Mouse (Mus musculus) macrophage (primary cell): ENCODE results near the gene Olfr12. TPM values are rescaled to one million over a fixed set of nuclear protein-coding genes. Genes with fewer than 3 reads are reported as not detected.

Source experiments
- H3K27ac ChIP-seq: fragments of 350-480 bp; formaldehyde crosslinking; 2 replicates; pipeline ENCODE4 v1.9.0; 2021
- H3K36me3 ChIP-seq: fragments of 350-480 bp; formaldehyde crosslinking; 2 replicates; pipeline ENCODE4 v1.9.0; 2021; ENCODE audit errors: inconsistent target
- H3K4me3 ChIP-seq: fragments of 350-480 bp; formaldehyde crosslinking; 2 replicates; pipeline ENCODE4 v1.9.0; 2021; ENCODE audit errors: inconsistent target
- H3K79me2 ChIP-seq: fragments of 350-480 bp; formaldehyde crosslinking; 2 replicates; pipeline ENCODE4 v1.9.0; 2021; ENCODE audit errors: inconsistent target
- WGBS: methylation state at CpG from one replicate; pipeline ENCODE4 v1.1.7; 2026; ENCODE audit warnings: inconsistent platforms; ENCODE audit not compliant: missing documents; 5-methylcytosine and 5-hydroxymethylcytosine counted together
- polyA plus RNA-seq: library from polyadenylated mRNA; stranded (reverse); fragments of 250-400 nt; gene quantifications from 3 replicates; pipeline ENCODE4 v1.2.4, GENCODE M21; 2018; ENCODE audit warnings: inconsistent platforms
- total RNA-seq, 78 experiments: library from RNA; depleted of rRNA; stranded (reverse); fragments of 250-400 nt; gene quantifications; 1 replicate in 9 of 78; 2 replicates in 24 of 78; 3 replicates in 43 of 78; 4 replicates in 2 of 78; pipeline ENCODE4 v1.2.4; 2018; ENCODE audit warnings: inconsistent platforms in 56 of 78

Olfr12 gene
- not detected for total RNA-seq (2018; cell fraction: chromatin; rRNA removed)
- total RNA-seq (2018; cell fraction: cytosol; rRNA removed) = not detected
- not detected for total RNA-seq (2018; cell fraction: nucleus; rRNA removed)
- polyA plus RNA-seq = not detected in 3 replicates

DNA sequence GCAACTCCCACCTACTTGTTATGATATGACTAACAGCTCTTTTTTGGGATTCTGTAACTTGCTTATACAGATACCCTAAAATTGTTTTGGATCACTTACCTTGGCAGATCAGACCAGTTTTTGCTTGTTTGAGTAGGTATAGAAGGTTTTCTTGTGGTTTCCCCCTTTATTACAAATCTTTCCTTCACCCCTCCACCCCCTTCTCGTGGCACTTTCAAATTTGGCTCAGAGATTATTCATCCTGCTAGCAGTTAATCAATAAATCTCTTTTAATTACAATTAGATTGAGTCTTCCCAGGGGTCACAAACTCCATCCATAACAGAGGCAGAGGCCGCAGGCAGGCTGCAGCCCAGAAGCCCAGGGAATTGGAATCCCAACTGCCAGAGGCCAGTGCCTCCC, at the start of gene Olfr12:
TSS of gene Olfr12 (plus strand) at position 301 of the 400 bp plus-strand sequence.
- 75% methylated on average over 2 of the region's 2 CpGs for WGBS
- H3K27ac ChIP-seq = no peak within 1 kb of the TSS
- no peak within 1 kb of the TSS for H3K4me3 ChIP-seq
- no peaks in the 10 kb centered on the region for H3K36me3 ChIP-seq
- H3K79me2 ChIP-seq = no peaks in the 10 kb centered on the region

- no peak within 1 kb of the TSS for H3K27ac ChIP-seq
- H3K36me3 ChIP-seq = no peaks in the 10 kb centered on the region
- no peak within 1 kb of the TSS for H3K4me3 ChIP-seq
- 91% methylated on average over 3 of the region's 3 CpGs for WGBS
- no peaks in the 10 kb centered on the region for H3K79me2 ChIP-seq
Measured at GRCm38 (mm10) chr1:92571022-92571421, 46.6 kb upstream of the Olfr12 start, which contains the start of gene Olfr1413. TSS of gene Olfr1413 (plus strand) at chr1:92571322.

GRCm38 (mm10) chr1:92585479-92585878, 32.1 kb upstream of the Olfr12 start, which contains the start of gene Olfr1412:
TSS of gene Olfr1412 (plus strand) at chr1:92585779.
- Histone ChIP-seq H3K79me2 (no peaks in the 10 kb centered on the region), H3K36me3 (no peaks in the 10 kb centered on the region), H3K27ac (no peak within 1 kb of the TSS), H3K4me3 (no peak within 1 kb of the TSS)
- WGBS = 77% methylated on average over 2 of the region's 2 CpGs

DNA sequence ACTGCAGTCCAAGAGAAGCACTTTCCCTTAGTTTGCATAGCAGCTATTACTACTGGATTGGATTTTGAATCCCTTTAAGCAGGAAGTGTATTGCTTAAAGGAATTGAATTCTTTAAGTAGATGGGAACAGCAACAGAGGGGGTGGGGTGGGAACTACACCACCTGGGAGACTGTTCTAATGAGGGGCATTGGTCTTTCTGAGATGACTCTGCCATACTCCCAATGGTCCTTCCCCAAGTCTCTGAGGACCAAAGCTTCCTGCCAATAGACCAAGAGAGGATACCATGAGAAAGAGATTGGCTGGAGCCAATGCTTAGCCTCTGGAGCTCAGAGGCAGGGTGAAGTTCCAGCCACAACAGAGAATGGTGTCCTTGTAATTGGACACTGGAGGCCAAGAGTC, 23.5 kb upstream of the Olfr12 start, which contains the start of gene Olfr1411:
TSS of gene Olfr1411 (plus strand) at position 301 of the 400 bp plus-strand sequence.
- Histone ChIP-seq H3K4me3 (no peak within 1 kb of the TSS), H3K36me3 (no peaks in the 10 kb centered on the region), H3K27ac (no peak within 1 kb of the TSS), H3K79me2 (no peaks in the 10 kb centered on the region)

DNA sequence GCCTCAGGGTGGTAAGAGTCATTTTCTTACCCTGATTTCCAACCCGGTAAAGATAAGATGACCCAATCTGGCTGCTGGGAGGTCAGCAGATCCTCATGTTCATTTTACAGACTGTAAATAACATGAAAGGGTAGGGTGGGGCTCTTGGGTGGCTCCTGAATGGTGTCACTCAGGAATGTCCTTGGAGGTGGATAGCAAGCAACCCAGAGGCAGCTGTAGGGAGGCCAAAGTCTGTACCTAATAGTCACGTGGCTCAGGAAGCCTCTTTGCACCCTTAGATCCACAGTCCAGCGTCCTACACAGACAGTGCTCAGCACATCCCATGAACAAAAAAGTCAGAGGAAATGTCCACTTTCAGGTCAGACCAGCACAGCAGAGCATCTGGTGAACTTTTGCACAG, 21.6 kb upstream of the Olfr12 start:
- 86% methylated on average over 3 of the region's 3 CpGs for WGBS
- H3K36me3 ChIP-seq = no peaks in the 10 kb centered on the region
- H3K27ac ChIP-seq = no peak overlapping the region
- H3K4me3 ChIP-seq = no peak overlapping the region
- no peaks in the 10 kb centered on the region for H3K79me2 ChIP-seq

DNA sequence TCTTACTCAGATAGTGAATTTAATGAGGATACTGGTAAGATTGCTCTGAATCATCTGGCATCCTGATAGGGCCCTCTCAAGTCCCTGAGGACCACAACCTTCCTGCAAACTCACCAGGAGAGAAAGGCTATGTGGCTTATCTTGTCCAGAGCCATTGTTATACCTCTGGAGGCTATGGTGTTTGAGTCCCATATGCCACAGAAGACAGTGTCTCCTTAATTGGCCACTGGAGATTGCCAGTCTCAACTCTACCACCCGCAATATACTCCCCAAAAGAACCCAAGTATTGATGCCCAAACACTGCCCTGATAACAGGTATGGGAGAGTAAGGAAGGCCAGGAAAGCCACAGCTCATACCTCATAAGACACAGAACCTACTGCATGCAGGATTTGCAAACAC, 12.1 kb upstream of the Olfr12 start, which contains the start of gene Olfr1410:
TSS of gene Olfr1410 (plus strand) at position 301 of the 400 bp plus-strand sequence.
- 100% methylated on average over 1 of the region's 1 CpGs for WGBS
- Histone ChIP-seq H3K36me3 (no peaks in the 10 kb centered on the region), H3K27ac (no peak within 1 kb of the TSS), H3K79me2 (no peaks in the 10 kb centered on the region), H3K4me3 (no peak within 1 kb of the TSS)

DNA sequence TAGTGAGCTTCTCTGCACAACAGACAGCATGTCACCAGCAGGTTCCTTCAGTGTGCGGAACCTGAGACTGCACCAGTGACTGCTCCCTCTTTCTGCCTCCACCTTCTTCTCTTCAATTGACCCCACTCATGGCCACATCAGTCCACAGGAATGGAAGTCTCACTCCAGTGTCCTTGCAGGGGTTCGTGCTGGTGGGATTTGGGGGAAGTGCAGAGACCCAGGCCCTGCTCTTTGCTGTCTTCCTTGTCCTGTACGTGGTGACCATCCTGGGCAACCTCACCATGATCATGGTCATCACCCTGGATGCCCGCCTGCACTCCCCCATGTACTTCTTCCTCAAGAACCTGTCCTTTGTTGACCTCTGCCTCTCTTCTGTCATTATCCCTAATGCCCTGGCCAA, 9.9 kb upstream of the Olfr12 start:
- Histone ChIP-seq H3K79me2 (no peaks in the 10 kb centered on the region), H3K27ac (no peak overlapping the region), H3K4me3 (no peak overlapping the region), H3K36me3 (no peaks in the 10 kb centered on the region)
- 78% methylated on average over 4 of the region's 4 CpGs for WGBS

DNA sequence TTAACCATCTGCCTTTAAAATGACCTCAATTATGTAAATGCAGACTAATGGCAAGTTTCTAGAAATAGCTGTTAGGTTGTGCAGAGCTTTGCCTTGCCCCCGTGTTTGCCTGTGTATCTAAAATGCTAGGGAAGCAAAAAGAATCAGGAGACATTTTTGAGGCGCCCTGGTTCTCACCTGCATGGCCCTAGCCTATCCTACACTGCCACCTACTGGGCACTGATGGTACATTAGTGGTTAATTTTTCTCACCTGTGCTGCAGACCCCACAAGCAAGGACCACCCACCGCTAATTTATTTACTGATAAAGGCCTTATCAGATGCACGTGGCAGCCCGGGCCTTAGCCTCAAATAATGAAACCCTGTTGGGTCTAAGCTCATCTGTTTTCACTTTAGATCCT, 6.6 kb upstream of the Olfr12 start:
- Histone ChIP-seq H3K36me3 (no peaks in the 10 kb centered on the region), H3K4me3 (no peak overlapping the region), H3K27ac (no peak overlapping the region), H3K79me2 (no peaks in the 10 kb centered on the region)
- 2% methylated on average over 5 of the region's 5 CpGs for WGBS

DNA sequence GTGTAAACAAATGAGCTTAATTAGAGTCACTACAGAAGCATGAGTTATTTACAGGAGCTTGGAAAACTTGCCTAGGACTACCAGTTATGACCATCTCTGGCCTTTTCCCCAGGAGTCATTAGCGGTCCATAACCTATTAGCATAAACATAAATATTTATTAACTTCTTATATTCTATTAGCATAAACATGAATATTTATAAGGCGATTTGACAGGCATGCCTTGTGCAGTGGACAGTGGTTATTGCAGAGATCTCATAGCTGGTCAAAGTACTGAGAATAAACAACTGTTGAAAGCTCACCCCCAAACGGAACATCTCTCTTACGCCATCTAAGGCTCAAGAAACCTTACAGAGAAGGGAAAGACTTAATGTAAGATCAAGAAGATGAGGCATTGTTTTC, 4.4 kb upstream of the Olfr12 start:
- no peak overlapping the region for H3K27ac ChIP-seq
- no peaks in the 10 kb centered on the region for H3K36me3 ChIP-seq
- WGBS = 35% methylated on average over 4 of the region's 4 CpGs
- H3K79me2 ChIP-seq = no peaks in the 10 kb centered on the region
- H3K4me3 ChIP-seq = no peak overlapping the region

- Histone ChIP-seq H3K36me3 (no peaks in the 10 kb centered on the region), H3K4me3 (no peak overlapping the region), H3K79me2 (no peaks in the 10 kb centered on the region), H3K27ac (no peak overlapping the region)
- WGBS = 11% methylated on average over 1 of the region's 1 CpGs
Measured at GRCm38 (mm10) chr1:92614516-92614915, 3.1 kb upstream of the Olfr12 start.

DNA sequence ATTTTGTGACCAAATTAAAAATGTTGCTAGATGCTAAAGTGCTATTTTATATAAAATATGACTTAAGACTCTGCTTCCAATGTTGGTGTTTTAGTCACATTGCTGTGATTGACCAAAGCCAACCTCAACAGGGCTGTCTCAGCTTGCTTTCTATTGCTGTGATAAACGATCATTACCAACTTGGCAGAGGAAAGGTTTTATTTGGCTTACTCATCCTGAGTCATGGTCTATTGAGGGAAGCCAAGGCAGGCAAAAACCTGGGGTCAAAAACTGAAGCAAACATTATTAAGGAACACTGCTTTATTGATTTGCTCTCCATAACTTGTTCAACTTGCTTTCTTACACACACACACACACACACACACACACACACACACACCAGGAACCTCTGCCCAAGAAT, 1.5 kb upstream of the Olfr12 start:
- WGBS = 0% methylated on average over 1 of the region's 1 CpGs
- Histone ChIP-seq H3K4me3 (no peak overlapping the region), H3K79me2 (no peaks in the 10 kb centered on the region), H3K27ac (no peak overlapping the region), H3K36me3 (no peaks in the 10 kb centered on the region)

DNA sequence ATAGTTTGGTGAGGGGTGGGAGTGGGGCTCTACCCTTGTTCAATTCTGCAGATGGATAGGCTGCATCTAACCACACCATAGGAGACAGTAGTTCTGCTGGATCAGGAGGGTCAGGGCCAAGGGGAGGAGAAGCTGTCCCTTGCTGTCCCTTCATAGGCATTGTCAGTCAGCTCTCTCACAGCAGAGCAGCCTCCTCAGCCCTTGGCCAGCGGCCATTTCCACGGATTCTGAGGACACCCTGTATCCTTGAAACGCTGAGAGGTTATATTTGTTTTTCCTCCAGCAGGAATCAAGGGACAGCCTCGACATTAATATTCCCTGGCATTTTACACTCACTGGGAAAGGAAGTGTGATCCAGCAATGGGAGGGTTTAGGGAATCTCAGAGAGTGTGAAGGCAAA, 772 bp downstream of the Olfr12 start:
- no peaks in the 10 kb centered on the region for H3K79me2 ChIP-seq
- no peak overlapping the region for H3K4me3 ChIP-seq
- no peak overlapping the region for H3K27ac ChIP-seq
- 76% methylated on average over 4 of the region's 4 CpGs for WGBS
- no peaks in the 10 kb centered on the region for H3K36me3 ChIP-seq

DNA sequence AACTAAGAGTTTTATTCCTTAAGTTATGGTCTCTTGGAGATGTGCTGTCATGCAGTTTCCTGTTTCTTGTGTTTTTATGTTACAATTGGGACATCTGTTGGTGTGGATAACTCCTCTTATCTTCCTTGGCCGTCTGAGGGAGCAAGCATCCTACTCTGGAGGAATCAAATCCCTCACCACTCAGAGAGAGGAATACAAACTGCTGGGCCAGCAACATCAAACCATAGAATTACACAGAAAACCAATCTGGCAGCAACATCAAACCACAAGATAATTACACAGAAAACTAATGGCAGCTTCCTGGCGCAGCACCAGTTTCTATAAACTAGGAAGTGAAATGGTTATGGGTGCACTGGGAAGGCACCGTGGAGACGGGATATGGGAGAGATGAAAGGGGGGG, 10.6 kb downstream of the Olfr12 start:
- no peak overlapping the region for H3K27ac ChIP-seq
- H3K79me2 ChIP-seq = no peaks in the 10 kb centered on the region
- H3K36me3 ChIP-seq = no peaks in the 10 kb centered on the region
- 34% methylated on average over 4 of the region's 4 CpGs for WGBS
- no peak overlapping the region for H3K4me3 ChIP-seq

GRCm38 (mm10) chr1:92632196-92632595, 14.6 kb downstream of the Olfr12 start:
- Histone ChIP-seq H3K4me3 (no peak overlapping the region), H3K79me2 (no peaks in the 10 kb centered on the region), H3K36me3 (peaks cover 16% of the 10 kb centered on the region), H3K27ac (no peak overlapping the region)
- WGBS = 93% methylated on average over 5 of the region's 5 CpGs

- Histone ChIP-seq H3K36me3 (peaks cover 23% of the 10 kb centered on the region), H3K27ac (no peak overlapping the region), H3K4me3 (no peak overlapping the region), H3K79me2 (peaks cover 1% of the 10 kb centered on the region; the same call in 1 of the 2 replicates)
- WGBS = 52% methylated on average over 6 of the region's 6 CpGs
Measured at GRCm38 (mm10) chr1:92632948-92633347, 15.4 kb downstream of the Olfr12 start.

- Histone ChIP-seq H3K36me3 (peaks cover 31% of the 10 kb centered on the region), H3K27ac (no peak overlapping the region), H3K79me2 (peaks cover 9% of the 10 kb centered on the region), H3K4me3 (no peak overlapping the region)
- WGBS = 63% methylated on average over 8 of the region's 8 CpGs
Measured at GRCm38 (mm10) chr1:92633726-92634125, 16.1 kb downstream of the Olfr12 start.
